Mouse (Mus musculus) ES-E14 (cell line): Measurements from ENCODE around the gene Mtss1l.

Experiments
- CHD2 ChIP-seq: IDR thresholded peaks from 2 replicates; pipeline ENCODE4 v1.6.1; 2014; ENCODE audit warnings: mild to moderate bottlenecking, low read depth, low read length, inconsistent platforms
- HCFC1 ChIP-seq: IDR thresholded peaks from 2 replicates; pipeline ENCODE4 v1.6.1; 2012; ENCODE audit warnings: low read length, inconsistent platforms, borderline replicate concordance; ENCODE audit not compliant: insufficient read depth
- MAFK ChIP-seq: IDR thresholded peaks from 2 replicates; pipeline ENCODE4 v1.6.1; 2014; ENCODE audit warnings: mild to moderate bottlenecking, low read depth, low read length, inconsistent platforms; ENCODE audit not compliant: insufficient read depth
- ZC3H11A ChIP-seq: IDR thresholded peaks from 2 replicates; pipeline ENCODE4 v1.6.1; 2012; ENCODE audit warnings: low read depth, mild to moderate bottlenecking, inconsistent platforms, low read length, borderline replicate concordance
- ZNF384 ChIP-seq: IDR thresholded peaks from 2 replicates; pipeline ENCODE4 v1.6.1; 2012; ENCODE audit warnings: low read depth, low read length, inconsistent platforms

DNA sequence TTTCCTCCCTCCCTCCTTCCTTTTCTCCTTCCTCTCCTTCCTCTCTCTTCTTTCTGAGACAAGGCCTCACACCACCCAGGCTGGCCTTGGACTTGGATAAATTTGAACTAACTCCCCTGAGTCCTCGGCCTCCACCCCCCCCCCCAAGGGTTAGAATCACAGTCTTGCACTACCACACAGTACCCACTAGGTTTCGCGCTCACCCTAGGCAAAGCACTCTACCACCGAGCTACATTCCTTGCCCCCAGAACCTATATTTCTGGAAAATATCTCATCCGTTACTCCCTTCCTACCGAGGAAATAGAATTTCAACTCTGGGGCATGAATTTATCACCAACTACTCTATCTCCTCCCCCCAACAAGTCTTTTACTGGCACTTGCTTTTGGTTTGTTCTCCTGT is 40.7 kb downstream of the Mtss1l start:
- TF ChIP-seq MAFK, result no peak
- no peak for TF ChIP-seq CHD2
- TF ChIP-seq ZNF384, result no peak
- TF ChIP-seq HCFC1, result no peak
- no peak for TF ChIP-seq ZC3H11A
